Mouse (Mus musculus) G1E (cell line): Measurements from ENCODE around the gene Col4a2.

ENCODE experiments used
- CTCF ChIP-seq: IDR thresholded peaks from 2 replicates; pipeline ENCODE4 v1.5.1; 2012; ENCODE audit warnings: low read depth, low read length, inconsistent platforms, mixed read lengths
- GATA1 ChIP-seq: IDR thresholded peaks from 2 replicates; pipeline ENCODE4 v1.6.1; 2012; ENCODE audit warnings: borderline replicate concordance, low read length, inconsistent platforms, mixed read lengths
- GATA2 ChIP-seq: IDR thresholded peaks from 2 replicates; pipeline ENCODE4 v1.6.1; 2012; ENCODE audit warnings: low read depth, low read length, inconsistent platforms, borderline replicate concordance
- TAL1 ChIP-seq: conservative IDR thresholded peaks from 2 replicates; pipeline ENCODE4 v1.6.1; 2012; ENCODE audit warnings: low read depth, low read length, inconsistent platforms, mixed read lengths

GRCm38 (mm10) chr8:11441291-11441690 lies 128.7 kb downstream of the Col4a2 start:
- TF ChIP-seq GATA1 (no peak), CTCF (no peak), GATA2 (no peak), TAL1 (no peak)
